Mouse (Mus musculus): ENCODE results near the gene Stk38.
"Not testable (repeated sequence)": the region's sequence is repeated elsewhere in the genome, so short reads cannot be mapped to it uniquely, and the experiment has no call there.

The Stk38 gene

GRCm38 (mm10) chr17:29006812-29007211, 983 bp downstream of the Stk38 start:
- no peak for DNase-seq

- no peak for DNase-seq
Observed at GRCm38 (mm10) chr17:29005002-29005401, 2.8 kb downstream of the Stk38 start.

GRCm38 (mm10) chr17:29003740-29004139, 4.1 kb downstream of the Stk38 start:
- DNase-seq, result no peak

GRCm38 (mm10) chr17:29000465-29000864, 7.3 kb downstream of the Stk38 start:
- no peak for DNase-seq

GRCm38 (mm10) chr17:28994615-28995014, 13.2 kb downstream of the Stk38 start:
- no peak for DNase-seq

GRCm38 (mm10) chr17:28993004-28993403, 14.8 kb downstream of the Stk38 start:
- DNase-seq, result not testable (repeated sequence)

GRCm38 (mm10) chr17:28992105-28992504, 15.7 kb downstream of the Stk38 start:
- DNase-seq, result no peak

GRCm38 (mm10) chr17:28991286-28991685, 16.5 kb downstream of the Stk38 start:
- no peak for DNase-seq

- no peak for DNase-seq
Observed at GRCm38 (mm10) chr17:28990060-28990459, 17.7 kb downstream of the Stk38 start.

- DNase-seq, result no peak
Observed at GRCm38 (mm10) chr17:28988996-28989395, 18.8 kb downstream of the Stk38 start.

- DNase-seq, result no peak
Observed at GRCm38 (mm10) chr17:28988291-28988690, 19.5 kb downstream of the Stk38 start.

GRCm38 (mm10) chr17:28987713-28988112, 20.1 kb downstream of the Stk38 start:
- DNase-seq, result peak; percentile 70

- DNase-seq, result peak; percentile 61
Observed at GRCm38 (mm10) chr17:28986833-28987232, 21.0 kb downstream of the Stk38 start.

- no peak for DNase-seq
Observed at GRCm38 (mm10) chr17:28984724-28985420, 22.9 kb downstream of the Stk38 start.

- no peak for DNase-seq
Observed at GRCm38 (mm10) chr17:28982591-28982990, 25.2 kb downstream of the Stk38 start.

- DNase-seq, result no peak
Observed at GRCm38 (mm10) chr17:28981081-28981480, 26.7 kb downstream of the Stk38 start.

GRCm38 (mm10) chr17:28979091-28979490, 28.7 kb downstream of the Stk38 start:
- no peak for DNase-seq

- no peak for DNase-seq
Observed at GRCm38 (mm10) chr17:28970122-28970521, 37.7 kb downstream of the Stk38 start.

- peak; percentile 45 for DNase-seq
Observed at GRCm38 (mm10) chr17:28967021-28967610, 40.7 kb downstream of the Stk38 start.

GRCm38 (mm10) chr17:28961596-28961995, 46.2 kb downstream of the Stk38 start:
- no peak for DNase-seq

- DNase-seq, result no peak
Observed at GRCm38 (mm10) chr17:28960597-28960996, 47.2 kb downstream of the Stk38 start.

- DNase-seq, result no peak
Observed at GRCm38 (mm10) chr17:28954416-28954815, 53.4 kb downstream of the Stk38 start.

- no peak for DNase-seq
Observed at GRCm38 (mm10) chr17:28953251-28953650, 54.5 kb downstream of the Stk38 start.
